Mouse (Mus musculus): ENCODE measurements around the gene Tmem129.

- TF ChIP-seq GATA1 (IDR thresholded peaks at IDR 0.05; ENCODE audit: low read length), result no peak
- TF ChIP-seq TAL1 (IDR thresholded peaks at IDR 0.05; ENCODE audit: low read length), result no peak
These were observed 19.4 kb downstream of the Tmem129 start for GRCm38 (mm10) chr5:33638826-33639225.

All from erythroblast, embryonic 14.5 days (primary cell).